Mouse (Mus musculus) limb, embryonic 12.5 days (tissue): Measurements from ENCODE around the gene Asic2. TPM values are rescaled to one million over a fixed set of nuclear protein-coding genes. Genes with fewer than 3 reads are reported as not detected.
A peak's percentile ranks its signal among the peaks of the same experiment; 100 is the strongest.

ENCODE experiments used
- ATAC-seq: fragments of 200-750 bp; cut with Nextera tagmentation; 2 replicates; pipeline ENCODE4 v1.8.0; 2017; ENCODE audit warnings: low read depth, moderate TSS enrichment; ENCODE audit not compliant: insufficient number of reproducible peaks, insufficient read depth, low FRiP score, low TSS enrichment
- H3K27ac ChIP-seq: fragments of 300-500 bp; sonication (generic); 2 replicates; pipeline ENCODE4 v1.5.1; 2016; ENCODE audit warnings: mild to moderate bottlenecking, moderate library complexity
- H3K27me3 ChIP-seq: fragments of 300-500 bp; sonication (generic); 2 replicates; pipeline ENCODE4 v1.6.1; 2016; ENCODE audit warnings: mild to moderate bottlenecking, moderate library complexity
- H3K36me3 ChIP-seq: fragments of 300-500 bp; sonication (generic); 2 replicates; pipeline ENCODE4 v1.6.1; 2016; ENCODE audit warnings: mild to moderate bottlenecking, moderate library complexity
- H3K4me1 ChIP-seq: fragments of 300-500 bp; sonication (generic); replicated peaks from 2 replicates; pipeline ENCODE4 v1.6.1; 2016
- H3K4me2 ChIP-seq: fragments of 300-500 bp; sonication (generic); 2 replicates; pipeline ENCODE4 v1.6.1; 2016; ENCODE audit warnings: mild to moderate bottlenecking, moderate library complexity
- H3K4me3 ChIP-seq: fragments of 300-500 bp; sonication (generic); replicated peaks from 2 replicates; pipeline ENCODE4 v1.5.1; 2016; ENCODE audit warnings: mild to moderate bottlenecking
- H3K9ac ChIP-seq: fragments of 300-500 bp; sonication (generic); replicated peaks from 2 replicates; pipeline ENCODE4 v1.6.1; 2016; ENCODE audit warnings: mild to moderate bottlenecking, moderate library complexity
- H3K9me3 ChIP-seq: fragments of 300-500 bp; sonication (generic); 2 replicates; pipeline ENCODE4 v1.6.1; 2016; ENCODE audit warnings: mild to moderate bottlenecking, moderate library complexity
- WGBS: fragments of 180-500 bp; shearing (Covaris S2); methylation state at CpG from one replicate; pipeline ENCODE4 v1.1.7; 2016; 5-methylcytosine and 5-hydroxymethylcytosine counted together
- polyA plus RNA-seq: library from polyadenylated mRNA; unstranded; fragments of >200 nt; fragmentation: Nextera tagmentation; extraction: Ambion mirVana; gene quantifications from 2 replicates; pipeline ENCODE4 v1.2.1, GENCODE M21; 2016

Gene Asic2
- polyA plus RNA-seq, 1 experiment from 2014 or later = 0.51 TPM

DNA sequence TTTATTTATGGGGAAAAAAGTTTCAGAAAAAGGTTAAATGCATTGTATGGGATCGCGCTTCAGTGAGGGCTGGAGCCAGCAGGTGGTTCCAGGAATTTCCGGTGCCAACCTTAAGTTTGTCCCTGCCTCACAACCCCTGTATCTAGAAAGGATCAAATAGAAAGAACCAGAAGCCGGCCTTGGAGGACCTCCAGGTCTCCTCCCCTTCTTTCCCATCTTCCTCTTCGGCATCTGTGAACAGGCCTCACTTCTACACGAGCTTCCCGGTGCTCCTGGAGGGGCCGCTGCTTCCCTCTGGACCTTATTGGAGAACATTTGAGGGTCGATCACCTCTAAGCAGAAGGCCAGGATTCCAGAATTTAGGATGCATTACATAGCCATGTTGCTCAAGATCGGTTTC, 1064.8 kb downstream of the Asic2 start:
- no peak overlapping the region for H3K9ac ChIP-seq
- 88% methylated on average over 10 of the region's 10 CpGs for WGBS
- no peak overlapping the region for H3K4me3 ChIP-seq
- no peak overlapping the region for H3K27ac ChIP-seq
- no peak for ATAC-seq
- H3K27me3 ChIP-seq = 0 out of 2 replicates have a peak, but pooled peaks cover 3% of the 10 kb centered on the region
- H3K36me3 ChIP-seq = no peaks in the 10 kb centered on the region
- H3K9me3 ChIP-seq = no peaks in the 10 kb centered on the region
- H3K4me1 ChIP-seq = no peaks in the 10 kb centered on the region
- no peak overlapping the region for H3K4me2 ChIP-seq

DNA sequence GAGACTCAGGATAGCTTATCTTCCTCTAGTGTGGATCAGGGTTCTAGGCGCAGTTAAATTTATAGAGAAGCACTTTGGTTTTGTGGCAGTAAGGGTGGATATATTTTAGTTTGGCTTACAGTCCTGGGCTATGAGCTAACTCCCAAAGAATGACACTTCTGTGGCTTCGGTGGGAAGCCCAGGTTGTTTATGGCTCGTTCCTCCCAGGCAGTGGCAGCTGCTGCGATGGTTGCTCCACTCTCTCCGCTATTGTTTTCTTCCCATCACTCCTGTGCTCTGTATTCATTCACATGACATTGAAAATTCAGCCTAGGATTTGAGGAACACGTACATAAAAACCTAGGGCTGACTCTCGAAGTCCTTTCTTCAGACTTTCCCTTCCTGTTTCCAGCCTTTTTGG, 1065.6 kb downstream of the Asic2 start:
- Histone ChIP-seq H3K4me1 (no peaks in the 10 kb centered on the region), H3K4me3 (no peak overlapping the region), H3K4me2 (no peak overlapping the region), H3K9me3 (no peaks in the 10 kb centered on the region), H3K27ac (no peak overlapping the region), H3K36me3 (no peaks in the 10 kb centered on the region), H3K27me3 (0 out of 2 replicates have a peak, but pooled peaks cover 3% of the 10 kb centered on the region), H3K9ac (no peak overlapping the region)
- WGBS = 66% methylated on average over 7 of the region's 7 CpGs
- ATAC-seq = no peak

DNA sequence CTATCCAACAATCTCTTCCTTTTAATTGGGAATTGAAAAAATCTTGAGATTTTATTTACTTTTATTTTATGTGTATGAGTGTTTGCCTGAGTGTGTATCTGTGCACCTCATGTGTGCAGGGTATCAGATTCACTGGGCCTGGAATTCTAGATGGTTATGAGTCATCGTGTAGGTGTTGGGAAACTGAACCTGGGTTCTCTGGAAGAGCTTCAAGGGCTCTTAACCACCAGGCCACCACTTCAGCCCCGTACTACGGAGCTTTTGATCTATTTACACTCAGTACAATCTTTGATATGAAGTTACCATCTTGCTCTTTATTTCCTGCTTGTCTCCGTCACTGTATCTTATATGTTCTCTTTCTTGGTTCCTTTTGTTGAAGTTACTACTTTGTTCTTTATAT, 1067.7 kb downstream of the Asic2 start:
- WGBS = 80% methylated on average over 4 of the region's 4 CpGs
- Histone ChIP-seq H3K9ac (no peak overlapping the region), H3K27ac (no peak overlapping the region), H3K4me2 (no peak overlapping the region), H3K4me1 (no peaks in the 10 kb centered on the region), H3K27me3 (0 out of 2 replicates have a peak, but pooled peaks cover 2% of the 10 kb centered on the region), H3K4me3 (no peak overlapping the region), H3K36me3 (no peaks in the 10 kb centered on the region), H3K9me3 (no peaks in the 10 kb centered on the region)
- ATAC-seq = no peak

DNA sequence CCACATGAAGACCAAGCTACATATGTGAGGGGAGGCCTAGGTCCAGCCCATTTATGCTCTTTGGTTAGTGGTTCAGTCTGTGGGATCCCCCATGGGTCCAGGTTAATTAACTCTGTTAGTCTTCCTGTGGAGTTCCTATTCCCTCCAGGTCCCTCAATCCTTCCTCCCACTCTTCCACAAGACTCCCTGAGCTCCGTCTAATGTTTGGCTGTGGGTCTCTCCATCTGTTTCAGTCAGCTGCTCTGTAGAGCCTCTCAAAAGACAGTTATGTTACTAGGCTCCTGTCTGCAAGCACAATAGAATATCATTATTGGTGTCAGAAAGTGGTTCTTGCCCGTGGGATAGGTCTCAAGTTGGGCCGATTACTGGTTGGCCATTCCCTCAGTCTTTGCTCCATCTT, 1072.4 kb downstream of the Asic2 start:
- no peaks in the 10 kb centered on the region for H3K4me1 ChIP-seq
- no peak overlapping the region for H3K27ac ChIP-seq
- H3K4me3 ChIP-seq = no peak overlapping the region
- no peak overlapping the region for H3K9ac ChIP-seq
- 91% methylated on average over 3 of the region's 3 CpGs for WGBS
- H3K4me2 ChIP-seq = no peak overlapping the region
- ATAC-seq = no peak
- H3K27me3 ChIP-seq = peaks cover 7% of the 10 kb centered on the region; the same call in 1 of the 2 replicates
- H3K9me3 ChIP-seq = no peaks in the 10 kb centered on the region
- no peaks in the 10 kb centered on the region for H3K36me3 ChIP-seq

DNA sequence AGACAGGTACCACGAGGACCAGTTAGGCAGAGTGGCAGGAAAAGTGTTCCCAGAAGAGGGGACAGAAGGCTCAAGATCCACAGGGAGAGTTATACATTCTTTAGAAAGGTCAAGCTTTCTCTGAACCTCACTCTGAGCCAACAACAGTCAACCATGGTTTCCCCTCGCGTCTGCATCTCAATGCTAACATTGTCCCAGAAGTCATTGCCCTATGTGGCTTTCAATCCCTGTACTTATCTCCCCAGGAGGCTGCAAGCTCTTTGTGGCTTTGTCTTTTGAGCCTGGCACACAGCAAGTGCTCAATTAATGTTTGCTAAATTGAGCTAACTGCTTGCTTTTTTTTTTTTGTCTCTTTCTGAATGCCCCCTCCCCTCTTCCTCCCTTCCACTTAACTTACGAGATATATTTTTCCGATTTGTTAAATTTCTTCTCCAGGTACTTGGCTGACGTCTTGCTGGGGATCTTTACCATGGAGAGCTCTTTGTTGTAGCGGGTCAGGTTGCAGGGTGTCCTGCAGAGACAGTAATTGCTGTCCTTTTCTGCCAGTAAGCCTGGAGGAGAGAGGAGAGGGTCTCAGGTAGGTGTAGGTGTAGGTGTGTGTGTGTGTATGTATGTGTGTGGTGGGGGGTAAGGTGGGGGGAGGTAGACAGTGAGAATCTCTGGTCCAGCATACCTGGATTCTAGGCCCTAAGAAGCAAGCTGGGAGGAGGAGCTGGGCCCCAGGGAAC, 1078.8 kb downstream of the Asic2 start:
- ATAC-seq = no peak
- H3K36me3 ChIP-seq = no peaks in the 10 kb centered on the region
- no peak overlapping the region for H3K4me2 ChIP-seq
- H3K4me3 ChIP-seq = no peak overlapping the region
- H3K9ac ChIP-seq = no peak overlapping the region
- H3K4me1 ChIP-seq = no peaks in the 10 kb centered on the region
- H3K27me3 ChIP-seq = peaks cover 20% of the 10 kb centered on the region; the same call in 1 of the 2 replicates
- 11% methylated on average over 7 of the region's 7 CpGs for WGBS
- H3K9me3 ChIP-seq = no peaks in the 10 kb centered on the region
- no peak overlapping the region for H3K27ac ChIP-seq

DNA sequence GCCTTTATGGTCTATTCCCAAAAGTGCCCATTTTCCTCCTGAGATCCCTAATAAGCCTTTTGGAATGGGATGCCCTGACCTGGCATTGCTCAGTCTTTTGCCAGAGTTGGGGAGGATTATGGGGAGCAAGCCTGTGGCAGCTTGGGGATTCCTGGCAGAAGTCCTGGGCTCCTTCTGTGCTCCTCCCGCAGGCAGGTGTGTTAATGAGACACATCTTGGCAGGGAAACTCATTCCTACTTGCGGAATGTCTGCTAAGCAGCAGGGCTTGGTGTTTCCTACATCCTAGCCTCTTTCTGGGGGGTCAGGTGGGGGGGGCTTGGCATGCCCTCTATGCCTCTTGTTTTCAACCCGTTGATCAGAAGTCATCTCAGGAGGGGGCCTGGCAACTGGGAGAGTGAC, 1081.2 kb downstream of the Asic2 start:
- Histone ChIP-seq H3K4me1 (no peaks in the 10 kb centered on the region), H3K27me3 (peaks cover 16% of the 10 kb centered on the region; the same call in 1 of the 2 replicates), H3K4me2 (no peak overlapping the region), H3K36me3 (no peaks in the 10 kb centered on the region), H3K27ac (no peak overlapping the region), H3K9ac (no peak overlapping the region), H3K9me3 (no peaks in the 10 kb centered on the region), H3K4me3 (no peak overlapping the region)
- WGBS = 59% methylated on average over 3 of the region's 3 CpGs
- no peak for ATAC-seq

DNA sequence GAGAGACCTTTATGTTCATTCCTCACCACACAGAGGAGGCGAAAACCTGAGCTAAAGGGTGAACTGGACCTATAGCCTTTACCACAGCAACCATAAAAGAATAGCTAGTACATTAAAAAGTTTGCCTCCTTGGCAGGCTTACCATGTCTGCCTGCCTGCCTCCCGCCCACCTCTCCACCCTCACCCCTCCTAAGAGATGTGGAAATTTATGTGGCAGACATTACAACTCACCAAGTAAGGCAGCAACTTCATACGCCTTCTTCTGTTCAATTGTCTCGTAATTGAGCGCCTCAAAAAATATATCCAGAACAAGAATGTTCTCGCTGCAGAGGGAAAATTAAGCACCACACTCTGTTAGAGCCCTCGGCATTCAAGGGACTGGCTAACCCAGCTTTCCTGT, 1081.9 kb downstream of the Asic2 start:
- H3K9ac ChIP-seq = no peak overlapping the region
- no peak overlapping the region for H3K4me2 ChIP-seq
- no peak for ATAC-seq
- no peaks in the 10 kb centered on the region for H3K9me3 ChIP-seq
- peaks cover 16% of the 10 kb centered on the region; the same call in 1 of the 2 replicates for H3K27me3 ChIP-seq
- H3K4me1 ChIP-seq = no peaks in the 10 kb centered on the region
- H3K4me3 ChIP-seq = no peak overlapping the region
- WGBS = 75% methylated on average over 7 of the region's 7 CpGs
- no peaks in the 10 kb centered on the region for H3K36me3 ChIP-seq
- no peak overlapping the region for H3K27ac ChIP-seq

DNA sequence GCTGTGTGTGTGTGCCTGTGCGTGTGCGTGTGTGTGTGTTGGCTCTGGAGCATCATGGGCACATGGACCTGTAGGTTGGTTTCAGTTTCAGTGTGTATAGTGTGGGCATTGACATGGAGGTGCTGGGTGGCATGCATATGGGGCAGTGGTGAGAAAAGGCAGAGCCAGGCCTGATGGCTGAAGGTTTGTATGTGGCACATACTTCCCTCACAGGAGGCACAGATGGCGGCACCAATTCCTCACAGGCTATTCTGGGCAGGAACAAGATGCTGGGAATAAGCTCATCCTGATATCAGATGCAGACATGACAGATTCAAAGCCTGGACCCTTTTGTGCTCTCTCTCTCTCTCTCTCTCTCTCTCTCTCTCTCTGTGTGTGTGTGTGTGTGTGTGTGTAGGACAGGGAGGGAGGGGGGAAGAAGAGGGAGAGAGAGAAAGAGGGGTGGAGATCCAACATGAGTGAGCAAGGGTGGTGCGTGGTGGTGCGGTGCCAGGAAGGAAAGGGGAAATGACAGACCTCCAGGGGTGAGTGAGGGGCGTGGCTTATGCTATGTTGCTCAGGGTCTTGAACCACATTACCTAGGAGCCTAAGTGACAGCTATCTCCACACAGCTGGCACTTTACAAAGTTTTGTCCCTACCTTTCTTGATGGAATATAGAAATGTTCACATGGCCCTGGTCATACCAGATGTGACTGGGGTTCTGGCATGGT, 1083.6 kb downstream of the Asic2 start:
- Histone ChIP-seq H3K36me3 (no peaks in the 10 kb centered on the region), H3K4me1 (no peaks in the 10 kb centered on the region), H3K9me3 (no peaks in the 10 kb centered on the region), H3K27me3 (peaks cover 6% of the 10 kb centered on the region; the same call in 1 of the 2 replicates), H3K9ac (no peak overlapping the region), H3K4me3 (no peak overlapping the region), H3K27ac (no peak overlapping the region), H3K4me2 (no peak overlapping the region)
- no peak for ATAC-seq
- WGBS = 83% methylated on average over 6 of the region's 6 CpGs

DNA sequence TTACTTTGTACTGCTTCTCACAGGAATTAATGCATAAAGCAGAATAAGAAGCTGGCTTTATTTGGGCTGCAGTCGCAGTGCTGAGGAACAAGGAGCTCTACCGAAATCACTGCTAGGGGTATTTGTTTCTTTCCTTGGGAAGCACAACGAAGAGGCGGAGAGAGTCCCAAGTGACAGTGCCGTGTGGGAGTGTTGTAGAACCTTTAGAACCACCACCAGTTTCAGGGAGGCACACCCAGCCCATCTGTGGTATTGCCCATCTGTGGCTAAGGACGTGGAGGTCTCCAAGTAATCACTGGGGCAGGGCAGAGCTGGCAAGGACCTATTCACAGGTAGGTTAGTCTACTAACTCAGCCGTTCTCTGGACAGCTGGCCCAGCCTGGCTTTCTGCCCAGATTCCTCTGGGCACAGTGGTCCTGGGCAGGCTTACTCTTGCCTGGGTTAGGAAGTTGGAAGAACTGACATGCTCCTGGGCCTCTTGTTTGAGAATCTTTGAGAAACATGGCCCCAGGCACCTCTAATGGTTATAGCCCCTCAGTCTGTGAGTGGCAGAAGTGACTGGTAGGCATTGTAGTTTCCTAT, 1085.9 kb downstream of the Asic2 start:
- WGBS = 87% methylated on average over 7 of the region's 7 CpGs
- no peaks in the 10 kb centered on the region for H3K4me1 ChIP-seq
- no peaks in the 10 kb centered on the region; the same call in 1 of the 2 replicates for H3K27me3 ChIP-seq
- no peak overlapping the region for H3K9ac ChIP-seq
- H3K4me2 ChIP-seq = no peak overlapping the region
- H3K4me3 ChIP-seq = no peak overlapping the region
- H3K9me3 ChIP-seq = no peaks in the 10 kb centered on the region
- H3K36me3 ChIP-seq = no peaks in the 10 kb centered on the region
- ATAC-seq = no peak
- no peak overlapping the region for H3K27ac ChIP-seq

DNA sequence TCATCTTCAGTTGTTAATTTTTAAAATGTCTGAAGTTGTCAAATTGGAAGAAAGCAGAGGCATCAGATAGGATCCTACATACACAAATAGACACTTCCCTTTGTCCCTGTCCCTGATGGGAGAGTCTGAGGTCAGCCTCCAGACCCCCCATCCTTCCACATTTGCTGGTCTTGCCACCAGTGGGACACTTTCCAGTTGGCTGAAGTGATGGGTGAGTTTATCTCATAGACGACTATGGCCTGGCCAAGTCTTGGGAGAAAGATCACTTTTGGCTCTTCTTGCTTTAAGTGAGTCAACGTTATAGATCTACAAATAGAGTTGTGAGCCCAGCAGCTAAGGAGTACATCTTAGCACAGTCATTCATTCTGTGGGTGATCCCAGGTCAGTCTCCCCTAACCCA, 1090.2 kb downstream of the Asic2 start:
- Histone ChIP-seq H3K9ac (no peak overlapping the region), H3K4me2 (no peak overlapping the region), H3K27ac (no peak overlapping the region), H3K36me3 (no peaks in the 10 kb centered on the region), H3K9me3 (no peaks in the 10 kb centered on the region), H3K4me1 (no peaks in the 10 kb centered on the region), H3K27me3 (no peaks in the 10 kb centered on the region), H3K4me3 (no peak overlapping the region)
- WGBS = 82% methylated on average over 2 of the region's 2 CpGs
- ATAC-seq = no peak

DNA sequence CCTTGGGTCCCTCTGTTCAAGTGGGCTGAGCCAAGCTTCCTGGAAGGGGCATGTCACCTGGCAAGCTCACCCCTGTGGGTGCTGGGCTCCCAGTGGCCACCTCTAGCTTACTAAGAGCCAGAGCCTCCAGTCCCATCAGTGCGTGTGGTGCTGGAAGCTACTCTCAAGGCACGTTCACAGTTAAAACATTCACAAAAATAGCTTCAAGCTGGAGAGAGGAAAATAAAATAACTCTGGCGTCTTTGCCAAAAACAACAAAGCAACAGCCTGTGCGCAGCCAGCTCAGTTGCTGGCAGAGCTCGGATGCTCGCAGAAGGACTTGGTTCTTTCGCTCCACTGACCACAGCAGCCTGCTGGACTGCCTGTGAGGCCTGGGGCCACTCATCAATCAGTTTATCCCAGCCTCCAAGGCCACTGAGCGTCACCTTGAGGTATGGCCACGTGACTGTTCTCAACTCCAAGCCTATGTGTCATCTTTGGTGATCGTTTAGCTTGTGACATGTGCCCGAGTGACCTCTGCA, 1091.1 kb downstream of the Asic2 start:
- Histone ChIP-seq H3K9me3 (no peaks in the 10 kb centered on the region), H3K27me3 (no peaks in the 10 kb centered on the region), H3K4me1 (no peaks in the 10 kb centered on the region), H3K4me3 (no peak overlapping the region), H3K36me3 (no peaks in the 10 kb centered on the region), H3K4me2 (no peak overlapping the region), H3K9ac (no peak overlapping the region), H3K27ac (peak overlapping the region; percentile 8; the same call in 1 of the 2 replicates)
- 65% methylated on average over 11 of the region's 11 CpGs for WGBS
- ATAC-seq = no peak
